Mouse (Mus musculus): ENCODE measurements around the gene Olfr552. TPM values are rescaled to one million over a fixed set of nuclear protein-coding genes. Genes with fewer than 3 reads are reported as not detected.

The Olfr552 gene
- not detected in 2 replicates for polyA plus RNA-seq (2015; fragmentation: Nextera tagmentation; extraction: Ambion mirVana)

DNA sequence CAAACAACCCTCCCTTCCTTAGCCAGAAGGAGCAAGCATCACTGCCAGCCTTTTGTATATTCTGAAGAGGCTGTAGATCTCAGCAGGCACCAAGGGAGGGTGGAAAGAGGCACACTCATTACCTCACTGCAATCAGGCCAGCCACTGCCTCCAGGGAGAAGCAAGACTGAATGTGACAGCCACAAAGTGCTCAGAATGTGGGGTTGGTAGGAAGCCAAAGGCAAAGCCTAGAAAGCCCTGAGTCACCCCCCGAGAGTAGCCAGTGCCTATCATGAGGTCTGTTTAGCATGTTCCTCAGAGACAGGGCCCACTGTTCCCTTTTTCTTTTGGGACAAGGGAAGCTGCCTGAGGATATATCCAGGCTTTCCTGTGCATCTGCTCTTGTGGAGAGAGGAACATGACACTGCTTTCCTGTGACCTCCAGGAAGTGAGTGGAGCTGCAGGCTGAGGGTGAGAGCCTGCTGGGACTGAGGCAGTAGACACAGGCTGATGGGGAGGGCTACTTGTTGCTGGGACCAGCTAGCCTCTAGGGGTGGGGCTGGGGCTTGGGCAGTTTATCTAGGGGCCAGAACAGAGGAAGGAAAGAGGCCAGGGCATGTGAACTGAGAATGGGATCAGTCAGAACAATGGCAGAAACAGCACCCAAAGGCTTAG lies at the start of gene Olfr552:
TSS of gene Olfr552 (plus strand) at position 393 of the 654 bp plus-strand sequence.

DNA sequence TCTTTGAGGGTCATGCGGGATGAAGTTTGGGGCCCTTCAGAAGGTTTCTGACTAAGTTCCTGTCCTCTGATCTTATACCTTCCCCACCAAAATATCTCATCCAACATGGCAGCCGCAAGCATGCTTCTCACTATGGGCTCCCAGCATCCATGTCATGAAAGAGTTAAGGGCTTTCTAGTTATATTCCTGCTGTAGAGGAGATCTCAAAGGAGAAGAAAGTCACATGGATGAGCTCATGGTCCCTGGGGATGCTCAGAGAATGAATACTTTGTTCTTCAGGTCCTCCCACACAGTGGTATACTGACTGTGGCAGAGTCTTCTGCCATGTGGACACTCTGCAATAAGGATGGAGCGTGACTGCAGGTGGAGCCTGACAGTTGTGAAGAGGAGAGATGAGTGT lies 48.0 kb upstream of the Olfr552 start, which contains the start of gene Olfr549:
TSS of gene Olfr549 (plus strand) at position 301 of the 400 bp plus-strand sequence.

DNA sequence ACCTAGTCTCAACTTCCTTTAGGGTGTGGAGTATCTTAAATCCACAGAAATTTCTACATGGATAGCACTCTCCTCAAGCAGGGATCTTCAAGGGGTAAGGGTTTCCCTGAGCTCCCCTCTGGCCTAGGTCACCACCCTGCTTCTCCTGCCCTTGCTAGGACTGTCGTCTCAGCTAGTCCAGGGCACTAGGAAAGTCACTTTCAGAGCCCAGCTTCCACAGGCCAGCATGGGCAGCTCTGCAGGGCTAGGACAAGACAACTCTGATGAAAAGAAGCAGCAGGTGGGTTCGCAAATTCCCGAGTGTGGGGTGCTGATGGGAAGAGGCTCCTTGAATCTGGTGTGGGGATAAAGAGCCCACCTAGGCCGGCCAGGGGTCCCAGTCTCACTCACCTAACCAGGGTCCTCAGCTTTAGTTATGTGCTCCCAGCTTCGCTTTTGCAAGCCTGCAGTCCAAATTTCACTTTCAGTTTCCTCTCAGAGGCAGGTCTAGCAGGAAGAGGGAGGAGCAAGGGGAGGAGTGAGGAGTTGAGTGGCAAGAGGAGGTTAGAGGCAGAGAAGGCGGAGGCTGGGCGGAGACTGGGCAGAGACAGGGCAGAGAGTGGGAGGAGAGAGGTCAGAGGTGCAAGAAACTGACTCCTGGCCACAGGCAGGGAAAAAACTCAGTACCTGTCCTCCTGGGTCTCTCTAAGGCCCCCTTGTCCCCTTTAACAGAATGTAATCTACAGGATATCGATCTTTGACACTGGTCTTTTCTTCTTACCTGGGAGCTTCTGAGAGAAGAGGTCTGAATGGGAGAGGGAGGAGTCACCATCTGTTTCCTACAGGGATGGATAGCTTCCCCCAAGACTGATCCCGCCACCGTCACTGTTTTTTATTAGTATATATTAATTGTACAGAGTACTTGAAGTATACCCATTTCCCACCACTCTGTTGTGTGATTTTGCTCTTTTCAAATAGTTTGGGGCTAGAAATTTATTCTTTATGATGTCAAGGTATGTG lies 32.3 kb upstream of the Olfr552 start, which contains the start of gene Trim21:
TSS of gene Trim21 (minus strand) at position 488 of the 999 bp plus-strand sequence.

DNA sequence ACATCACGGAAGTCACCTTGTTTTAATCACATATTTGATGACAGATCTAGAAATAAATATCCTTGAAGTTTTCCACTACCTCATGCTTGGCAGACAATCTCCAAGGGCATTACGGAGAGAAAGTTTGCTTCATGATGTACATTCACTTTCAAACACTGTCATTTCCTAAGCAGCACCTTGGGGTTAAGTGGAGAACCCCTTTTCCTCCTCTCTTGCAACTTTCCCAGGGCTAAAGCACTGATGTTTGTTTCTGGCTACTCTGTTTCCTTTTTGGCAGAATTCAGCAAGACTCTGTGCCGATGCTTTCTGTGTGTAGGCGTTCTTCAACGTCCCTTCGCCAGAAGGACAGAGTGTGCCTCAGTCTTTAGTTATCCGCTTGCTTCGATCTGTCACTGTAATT lies 26.4 kb upstream of the Olfr552 start, which contains the start of gene Olfr550:
TSS of gene Olfr550 (plus strand) at position 301 of the 400 bp plus-strand sequence.

DNA sequence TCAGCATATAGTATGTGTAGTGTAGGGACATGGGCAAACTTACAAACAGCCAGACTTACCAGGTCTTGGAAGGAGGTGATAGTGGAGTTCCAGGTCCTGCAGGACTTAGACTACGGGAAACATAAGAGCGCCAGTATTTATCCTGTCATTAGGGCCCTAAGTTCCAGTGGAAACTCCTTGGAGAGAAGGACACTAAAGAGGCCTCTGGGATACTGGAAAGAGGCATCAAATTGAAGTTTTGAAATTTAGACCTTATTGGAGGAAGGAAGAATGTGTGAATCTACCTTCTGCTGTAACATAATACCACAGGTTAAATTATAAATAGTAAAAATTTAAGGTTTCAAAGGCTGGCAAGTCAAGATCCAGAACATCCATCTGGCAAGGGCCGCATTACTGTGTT lies 5.8 kb upstream of the Olfr552 start, which contains the start of gene Olfr551:
TSS of gene Olfr551 (minus strand) at position 101 of the 400 bp plus-strand sequence.

GRCm38 (mm10) chr7:102618118-102618517 lies 20.5 kb downstream of the Olfr552 start, which contains the start of gene Olfr553:
Olfr553 (minus strand) TSS chr7:102618218.

GRCm38 (mm10) chr7:102638132-102638531 lies 40.6 kb downstream of the Olfr552 start, which contains the start of gene Olfr554:
Olfr554 (plus strand) TSS chr7:102638432.

Other genes starting within 250 kb of the Olfr552 start
- gene Rrm1, start 156.1 kb upstream of the Olfr552 start, polyA plus RNA-seq (2015; fragmentation: Nextera tagmentation; extraction: Ambion mirVana), result 45.5 and 58.6 TPM in 2 replicates
- 0.15 and 0.28 TPM in 2 replicates for gene Olfr543, start 116.1 kb upstream of the Olfr552 start, polyA plus RNA-seq (2015; fragmentation: Nextera tagmentation; extraction: Ambion mirVana)
- gene Olfr544, start 109.5 kb upstream of the Olfr552 start, polyA plus RNA-seq (2015; fragmentation: Nextera tagmentation; extraction: Ambion mirVana), result 0.05 TPM in 2 replicates
- not detected in 2 replicates for gene Olfr545, start 98.2 kb upstream of the Olfr552 start, polyA plus RNA-seq (2015; fragmentation: Nextera tagmentation; extraction: Ambion mirVana)
- gene Olfr547, start 63.0 kb upstream of the Olfr552 start, polyA plus RNA-seq (2015; fragmentation: Nextera tagmentation; extraction: Ambion mirVana), result not detected in 2 replicates
- not detected in 2 replicates for gene Olfr548-ps1, start 56.9 kb upstream of the Olfr552 start, polyA plus RNA-seq (2015; fragmentation: Nextera tagmentation; extraction: Ambion mirVana)
- gene Olfr549, start 47.9 kb upstream of the Olfr552 start, polyA plus RNA-seq (2015; fragmentation: Nextera tagmentation; extraction: Ambion mirVana), result not detected in 2 replicates
- 0.45 and 0.80 TPM in 2 replicates for gene Trim21, start 32.3 kb upstream of the Olfr552 start, polyA plus RNA-seq (2015; fragmentation: Nextera tagmentation; extraction: Ambion mirVana)
- not detected in 2 replicates for gene Olfr550, start 26.3 kb upstream of the Olfr552 start, polyA plus RNA-seq (2015; fragmentation: Nextera tagmentation; extraction: Ambion mirVana)
- not detected in 2 replicates for gene Olfr551, start 5.9 kb upstream of the Olfr552 start, polyA plus RNA-seq (2015; fragmentation: Nextera tagmentation; extraction: Ambion mirVana)
- not detected in 2 replicates for gene Olfr553, start 20.4 kb downstream of the Olfr552 start, polyA plus RNA-seq (2015; fragmentation: Nextera tagmentation; extraction: Ambion mirVana)
- gene Olfr554, start 40.7 kb downstream of the Olfr552 start, polyA plus RNA-seq (2015; fragmentation: Nextera tagmentation; extraction: Ambion mirVana), result not detected in 2 replicates
- not detected in 2 replicates for gene Olfr555, start 61.1 kb downstream of the Olfr552 start, polyA plus RNA-seq (2015; fragmentation: Nextera tagmentation; extraction: Ambion mirVana)
- gene Olfr556, start 67.1 kb downstream of the Olfr552 start, polyA plus RNA-seq (2015; fragmentation: Nextera tagmentation; extraction: Ambion mirVana), result not detected in 2 replicates
- 17.6 and 21.1 TPM in 2 replicates for gene Trim68, start 89.6 kb downstream of the Olfr552 start, polyA plus RNA-seq (2015; fragmentation: Nextera tagmentation; extraction: Ambion mirVana)
- not detected in 2 replicates for gene Olfr557, start 98.1 kb downstream of the Olfr552 start, polyA plus RNA-seq (2015; fragmentation: Nextera tagmentation; extraction: Ambion mirVana)
- 0.28 and 0.49 TPM in 2 replicates for gene Olfr558, start 104.4 kb downstream of the Olfr552 start, polyA plus RNA-seq (2015; fragmentation: Nextera tagmentation; extraction: Ambion mirVana)
- gene Olfr33, start 121.3 kb downstream of the Olfr552 start, polyA plus RNA-seq (2015; fragmentation: Nextera tagmentation; extraction: Ambion mirVana), result not detected in 2 replicates
- not detected in 2 replicates for gene Olfr559, start 129.7 kb downstream of the Olfr552 start, polyA plus RNA-seq (2015; fragmentation: Nextera tagmentation; extraction: Ambion mirVana)
- gene Olfr560, start 161.6 kb downstream of the Olfr552 start, polyA plus RNA-seq (2015; fragmentation: Nextera tagmentation; extraction: Ambion mirVana), result 0.11 TPM in 1 of 2 replicates, not detected in the other
- gene Olfr78, start 161.7 kb downstream of the Olfr552 start, polyA plus RNA-seq (2015; fragmentation: Nextera tagmentation; extraction: Ambion mirVana), result 5.3 and 6.3 TPM in 2 replicates
- not detected in 2 replicates for gene Olfr561, start 173.5 kb downstream of the Olfr552 start, polyA plus RNA-seq (2015; fragmentation: Nextera tagmentation; extraction: Ambion mirVana)
- gene Olfr564, start 205.7 kb downstream of the Olfr552 start, polyA plus RNA-seq (2015; fragmentation: Nextera tagmentation; extraction: Ambion mirVana), result not detected in 2 replicates

Measured in urinary bladder, postnatal 0 days (tissue).